Comparison of ENCODE assay signal across 14 mouse cellular contexts in genomic region chr13:3725803-3726202, GRCm38 (mm10).
DNase-seq lines count a peak whose midpoint lies in the region; ATAC-seq lines count a peak whose summit lies in the region.
"Had no signal": no experiment of that assay in that cellular context is flagged by ENCODE, and none has a peak within 500 bp of the region (broad histone marks: within the 10 kb centered on the region; RNA-seq: fewer than 3 reads in every experiment).

No protein-coding gene starts in this region.

- no peak overlapping the region for H3K4me2 ChIP-seq in lung, embryonic 15.5 days
- H3K4me2 ChIP-seq in stomach, embryonic 14.5 days (replicated peaks; ENCODE audit: low read depth, low read length), result no peak overlapping the region
- H3K4me2 ChIP-seq: forebrain, embryonic 15.5 days had no signal

- H3K36me3 ChIP-seq in heart, embryonic 10.5 days, result no peaks in the 10 kb centered on the region
- no peaks in the 10 kb centered on the region for H3K36me3 ChIP-seq in lung, embryonic 15.5 days
- no peaks in the 10 kb centered on the region for H3K36me3 ChIP-seq in stomach, embryonic 14.5 days (ENCODE audit: control insufficient read depth, insufficient read depth, low read length)
- H3K36me3 ChIP-seq: forebrain, embryonic 15.5 days had no signal

- no peaks in the 10 kb centered on the region for H3K27me3 ChIP-seq in heart, embryonic 10.5 days (ENCODE audit: insufficient read depth, poor library complexity, severe bottlenecking)
- no peaks in the 10 kb centered on the region for H3K27me3 ChIP-seq in lung, embryonic 15.5 days
- no peaks in the 10 kb centered on the region for H3K27me3 ChIP-seq in stomach, embryonic 14.5 days (ENCODE audit: control insufficient read depth, insufficient read depth, low read length)
- H3K27me3 ChIP-seq: forebrain, embryonic 15.5 days had no signal

- no peak overlapping the region for H3K4me3 ChIP-seq in heart, embryonic 10.5 days
- no peak overlapping the region for H3K4me3 ChIP-seq in lung, embryonic 15.5 days
- no peak overlapping the region for H3K4me3 ChIP-seq in stomach, embryonic 14.5 days (ENCODE audit: low read depth, low read length)
- H3K4me3 ChIP-seq: forebrain, embryonic 15.5 days had no signal

- H3K4me1 ChIP-seq in heart, embryonic 10.5 days, result peaks cover 19% of the 10 kb centered on the region
- H3K4me1 ChIP-seq in lung, embryonic 15.5 days, result peaks cover 10% of the 10 kb centered on the region; the same call in 1 of the 2 replicates
- 0 out of 2 replicates have a peak, but pooled peaks cover 6% of the 10 kb centered on the region for H3K4me1 ChIP-seq in stomach, embryonic 14.5 days (ENCODE audit: control insufficient read depth, insufficient read depth, low read length)

- intact Hi-C loops in heart, postnatal 25 days (cut with DNase I), result loop anchor here (5.0 kb wide), 2 partner anchors 59 to 166 kb away; no protein-coding TSS in a partner anchor

- no peak for DNase-seq in heart, embryonic 10.5 days (ENCODE audit: low spot score)
- DNase-seq in heart, postnatal 25 days (ENCODE audit: low spot score), result no peak
- no peak for DNase-seq in lung, postnatal 14 days
- DNase-seq: adrenal gland, postnatal 36 days; B cell, adult 2 months; cerebellum, postnatal 36 days; layer of hippocampus, adult 9-11 months; right cerebral cortex, postnatal 14 days had no signal

- peak overlapping the region; percentile 56; the same call in 1 of the 2 replicates for H3K27ac ChIP-seq in heart, embryonic 10.5 days
- H3K27ac ChIP-seq in lung, embryonic 15.5 days, result peak overlapping the region; percentile 45; the same call in 1 of the 2 replicates
- H3K27ac ChIP-seq in stomach, embryonic 14.5 days (ENCODE audit: low read length), result peak overlapping the region; percentile 44; the same call in 1 of the 2 replicates
- H3K27ac ChIP-seq: forebrain, embryonic 15.5 days had no signal

- ATAC-seq in lung, embryonic 15.5 days (ENCODE audit: borderline replicate concordance, extremely low read depth, low FRiP score, low TSS enrichment), result no peak
- peak; percentile 79 for ATAC-seq in granulocyte monocyte progenitor cell, adult 5-6 weeks (replicated peaks; ENCODE audit: poor library complexity, severe bottlenecking)
- no peak for ATAC-seq in stomach, embryonic 14.5 days (ENCODE audit: insufficient number of reproducible peaks, insufficient read depth, low FRiP score, low read depth)
- no peak for ATAC-seq in inflammation-experienced regulatory T-cells, adult 6 months
- ATAC-seq in erythroid progenitor cell, adult 5-6 weeks (replicated peaks; ENCODE audit: low FRiP score, poor library complexity, severe bottlenecking), result no peak

- WGBS in heart, embryonic 10.5 days, result 71% methylated on average over 3 of the region's 3 CpGs
- WGBS in lung, embryonic 15.5 days, result 70% methylated on average over 3 of the region's 3 CpGs
- WGBS in stomach, embryonic 14.5 days, result 65% methylated on average over 3 of the region's 3 CpGs

- no peaks in the 10 kb centered on the region for H3K9me3 ChIP-seq in heart, embryonic 10.5 days
- H3K9me3 ChIP-seq in lung, embryonic 15.5 days, result no peaks in the 10 kb centered on the region
- no peaks in the 10 kb centered on the region for H3K9me3 ChIP-seq in stomach, embryonic 14.5 days (ENCODE audit: control insufficient read depth, low read depth, low read length)
- H3K9me3 ChIP-seq: forebrain, embryonic 15.5 days had no signal

- H3K9ac ChIP-seq in lung, embryonic 15.5 days, result no peak overlapping the region
- H3K9ac ChIP-seq in stomach, embryonic 14.5 days (replicated peaks; ENCODE audit: low read depth, low read length), result no peak overlapping the region
- H3K9ac ChIP-seq: forebrain, embryonic 15.5 days had no signal
